Mouse (Mus musculus) G1E (cell line): ENCODE data around the gene Cbr4.

Experiments used
- CTCF ChIP-seq: IDR thresholded peaks from 2 replicates; pipeline ENCODE4 v1.5.1; 2012; ENCODE audit warnings: low read depth, low read length, inconsistent platforms, mixed read lengths
- GATA1 ChIP-seq: IDR thresholded peaks from 2 replicates; pipeline ENCODE4 v1.6.1; 2012; ENCODE audit warnings: borderline replicate concordance, low read length, inconsistent platforms, mixed read lengths
- GATA2 ChIP-seq: IDR thresholded peaks from 2 replicates; pipeline ENCODE4 v1.6.1; 2012; ENCODE audit warnings: low read depth, low read length, inconsistent platforms, borderline replicate concordance
- POLR2AphosphoS5 ChIP-seq: IDR thresholded peaks from 2 replicates; pipeline ENCODE4 v1.6.1; 2012; ENCODE audit warnings: low read depth, low read length, inconsistent platforms; ENCODE audit not compliant: insufficient replicate concordance
- TAL1 ChIP-seq: conservative IDR thresholded peaks from 2 replicates; pipeline ENCODE4 v1.6.1; 2012; ENCODE audit warnings: low read depth, low read length, inconsistent platforms, mixed read lengths

- TF ChIP-seq CTCF, result no peak
- TF ChIP-seq GATA1, result no peak
- no peak for TF ChIP-seq POLR2AphosphoS5
- TF ChIP-seq GATA2, result no peak
- no peak for TF ChIP-seq TAL1
Measured at GRCm38 (mm10) chr8:61552755-61553402, 65.3 kb downstream of the Cbr4 start.
